Mouse (Mus musculus): ENCODE results near the gene Wnk1. TPM values are rescaled to one million over a fixed set of nuclear protein-coding genes. Genes with fewer than 3 reads are reported as not detected.

The Wnk1 gene
- polyA plus RNA-seq, 1 experiment from 2014 or later = 41.1 TPM

GRCm38 (mm10) chr6:119922136-119922535, 116.3 kb downstream of the Wnk1 start:
- no peak overlapping the region for H3K4me3 ChIP-seq
- 93% methylated on average over 3 of the region's 3 CpGs for WGBS
- DNase-seq (ENCODE audit: low spot score) = no peak
- H3K27ac ChIP-seq = no peak overlapping the region
- H3K4me1 ChIP-seq (replicated peaks) = no peaks in the 10 kb centered on the region
- H3K27me3 ChIP-seq (ENCODE audit: insufficient read depth, poor library complexity, severe bottlenecking) = no peaks in the 10 kb centered on the region
- peaks cover 95% of the 10 kb centered on the region for H3K36me3 ChIP-seq
- H3K9me3 ChIP-seq = no peaks in the 10 kb centered on the region

- H3K4me1 ChIP-seq (replicated peaks) = no peaks in the 10 kb centered on the region
- no peaks in the 10 kb centered on the region for H3K9me3 ChIP-seq
- no peak overlapping the region for H3K27ac ChIP-seq
- WGBS = 92% methylated on average over 16 of the region's 16 CpGs
- H3K27me3 ChIP-seq (ENCODE audit: insufficient read depth, poor library complexity, severe bottlenecking) = no peaks in the 10 kb centered on the region
- no peak for DNase-seq (ENCODE audit: low spot score)
- peaks cover 92% of the 10 kb centered on the region for H3K36me3 ChIP-seq
- no peak overlapping the region for H3K4me3 ChIP-seq
Observed at GRCm38 (mm10) chr6:119918561-119919181, 119.8 kb downstream of the Wnk1 start.

DNA sequence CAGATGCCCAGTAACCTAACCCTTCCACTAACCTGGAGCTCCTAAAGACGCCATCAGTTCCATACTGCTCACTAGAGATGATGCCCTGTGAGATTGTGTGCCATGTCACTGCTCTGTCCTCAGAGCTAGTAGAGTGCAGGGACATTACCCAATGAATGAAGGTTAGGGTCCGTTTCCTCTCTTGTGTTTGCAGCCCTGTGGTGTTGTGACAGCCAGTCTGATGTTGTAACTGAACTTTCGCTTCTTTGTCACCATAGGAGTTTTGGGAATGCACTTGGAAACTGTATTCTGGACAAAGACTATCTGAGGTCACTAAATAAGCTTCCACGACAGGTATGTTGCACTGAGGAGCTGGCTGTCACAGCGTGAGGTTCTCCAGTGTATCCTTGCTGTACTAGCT, 122.8 kb downstream of the Wnk1 start:
- peaks cover 93% of the 10 kb centered on the region for H3K36me3 ChIP-seq
- WGBS = 91% methylated on average over 5 of the region's 5 CpGs
- no peak overlapping the region for H3K27ac ChIP-seq
- H3K9me3 ChIP-seq = no peaks in the 10 kb centered on the region
- no peaks in the 10 kb centered on the region for H3K4me1 ChIP-seq (replicated peaks)
- H3K27me3 ChIP-seq (ENCODE audit: insufficient read depth, poor library complexity, severe bottlenecking) = no peaks in the 10 kb centered on the region
- H3K4me3 ChIP-seq = no peak overlapping the region
- no peak for DNase-seq (ENCODE audit: low spot score)

- no peaks in the 10 kb centered on the region for H3K4me1 ChIP-seq (replicated peaks)
- 88% methylated on average over 5 of the region's 5 CpGs for WGBS
- H3K27ac ChIP-seq = no peak overlapping the region
- H3K27me3 ChIP-seq (ENCODE audit: insufficient read depth, poor library complexity, severe bottlenecking) = no peaks in the 10 kb centered on the region
- H3K36me3 ChIP-seq = peaks cover 68% of the 10 kb centered on the region
- no peaks in the 10 kb centered on the region for H3K9me3 ChIP-seq
- no peak overlapping the region for H3K4me3 ChIP-seq
- no peak for DNase-seq (ENCODE audit: low spot score)
Observed at GRCm38 (mm10) chr6:119912046-119912445, 126.4 kb downstream of the Wnk1 start.

GRCm38 (mm10) chr6:119905461-119905860, 133.0 kb downstream of the Wnk1 start:
- H3K9me3 ChIP-seq = no peaks in the 10 kb centered on the region
- H3K27me3 ChIP-seq (ENCODE audit: insufficient read depth, poor library complexity, severe bottlenecking) = no peaks in the 10 kb centered on the region
- peaks cover 19% of the 10 kb centered on the region for H3K36me3 ChIP-seq
- peaks cover 14% of the 10 kb centered on the region for H3K4me1 ChIP-seq (replicated peaks)
- no peak overlapping the region for H3K27ac ChIP-seq
- no peak overlapping the region for H3K4me3 ChIP-seq
- DNase-seq (ENCODE audit: low spot score) = no peak
- WGBS = 91% methylated on average over 5 of the region's 5 CpGs

- 28% methylated on average over 15 of the region's 15 CpGs for WGBS
- Histone ChIP-seq H3K27me3 (ENCODE audit: insufficient read depth, poor library complexity, severe bottlenecking) (no peaks in the 10 kb centered on the region), H3K9me3 (no peaks in the 10 kb centered on the region), H3K4me3 (peak overlapping the region; percentile 95), H3K4me1 (replicated peaks) (peaks cover 14% of the 10 kb centered on the region), H3K36me3 (peaks cover 19% of the 10 kb centered on the region), H3K27ac (peak overlapping the region; percentile 95)
- DNase-seq (ENCODE audit: low spot score) = no peak
Observed at GRCm38 (mm10) chr6:119903081-119903789, 135.2 kb downstream of the Wnk1 start.

GRCm38 (mm10) chr6:119902204-119903080, 136.0 kb downstream of the Wnk1 start, which contains the start of gene Rad52:
Gene Rad52 (plus strand): TSS chr6:119902698.
- peak within 1 kb of the TSS; percentile 95 for H3K27ac ChIP-seq
- peaks cover 14% of the 10 kb centered on the region for H3K4me1 ChIP-seq (replicated peaks)
- H3K4me3 ChIP-seq = peak within 1 kb of the TSS; percentile 95
- peak; percentile 90 for DNase-seq (ENCODE audit: low spot score)
- peaks cover 16% of the 10 kb centered on the region for H3K36me3 ChIP-seq
- no peaks in the 10 kb centered on the region for H3K9me3 ChIP-seq
- WGBS = 1% methylated on average over 67 of the region's 67 CpGs
- no peaks in the 10 kb centered on the region for H3K27me3 ChIP-seq (ENCODE audit: insufficient read depth, poor library complexity, severe bottlenecking)

DNA sequence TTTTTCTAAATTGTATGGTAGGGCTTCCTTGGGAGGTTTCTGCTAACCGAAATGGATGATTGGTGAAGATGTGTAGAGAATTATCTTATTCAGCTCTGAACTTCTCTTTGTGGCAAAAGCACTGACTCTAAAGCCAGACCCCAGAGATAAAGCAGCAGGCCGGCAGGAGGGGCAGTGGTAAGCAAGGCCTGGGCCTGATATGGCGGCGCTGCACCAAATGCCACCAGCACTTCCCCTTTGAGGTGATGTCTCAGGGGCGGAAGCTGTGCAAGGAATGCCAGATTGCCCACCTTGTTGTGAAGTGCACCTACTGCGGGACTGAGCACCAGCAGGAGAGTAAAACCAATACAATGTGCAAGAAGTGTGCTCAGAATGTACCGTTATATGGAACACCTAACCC, 145.8 kb downstream of the Wnk1 start:
- WGBS = 85% methylated on average over 7 of the region's 7 CpGs
- no peak overlapping the region for H3K27ac ChIP-seq
- 0 out of 2 replicates have a peak, but pooled peaks cover 3% of the 10 kb centered on the region for H3K27me3 ChIP-seq (ENCODE audit: insufficient read depth, poor library complexity, severe bottlenecking)
- H3K4me1 ChIP-seq (replicated peaks) = no peaks in the 10 kb centered on the region
- no peak for DNase-seq (ENCODE audit: low spot score)
- no peaks in the 10 kb centered on the region for H3K36me3 ChIP-seq
- H3K9me3 ChIP-seq = no peaks in the 10 kb centered on the region
- H3K4me3 ChIP-seq = no peak overlapping the region

GRCm38 (mm10) chr6:119883151-119883550, 155.3 kb downstream of the Wnk1 start:
- WGBS = 80% methylated on average over 7 of the region's 7 CpGs

More at GRCm38 (mm10) chr6:119883151-119883550, 155.3 kb downstream of the Wnk1 start:
- no peak for DNase-seq (ENCODE audit: low spot score)
- H3K4me3 ChIP-seq = no peak overlapping the region
- no peaks in the 10 kb centered on the region for H3K4me1 ChIP-seq (replicated peaks)
- H3K27me3 ChIP-seq (ENCODE audit: insufficient read depth, poor library complexity, severe bottlenecking) = no peaks in the 10 kb centered on the region
- no peaks in the 10 kb centered on the region for H3K9me3 ChIP-seq
- no peak overlapping the region for H3K27ac ChIP-seq
- no peaks in the 10 kb centered on the region for H3K36me3 ChIP-seq

MicroRNAs encoded within 50 kb of the gene (microRNA counts, 519-probe panel; counts per million panel counts)
- 1,255 counts per million, percentile 77 among the panel's probes with 10 or more counts for microRNA mmu-miR-706

Other genes with a start within 250 kb of the Wnk1 start
- 22.9 and 26.0 TPM in 2 replicates for gene Erc1, start 190.5 kb downstream of the Wnk1 start, polyA plus RNA-seq (2016; fragmentation: Nextera tagmentation; extraction: Ambion mirVana)
- gene Rad52, start 136.0 kb downstream of the Wnk1 start, polyA plus RNA-seq (2016; fragmentation: Nextera tagmentation; extraction: Ambion mirVana) = 18.7 and 21.2 TPM in 2 replicates
- not detected in 2 replicates for gene Ninj2, start 54.7 kb upstream of the Wnk1 start, polyA plus RNA-seq (2016; fragmentation: Nextera tagmentation; extraction: Ambion mirVana)